Mouse (Mus musculus): ENCODE measurements around the gene Cldn17.

Cldn17 gene

DNA sequence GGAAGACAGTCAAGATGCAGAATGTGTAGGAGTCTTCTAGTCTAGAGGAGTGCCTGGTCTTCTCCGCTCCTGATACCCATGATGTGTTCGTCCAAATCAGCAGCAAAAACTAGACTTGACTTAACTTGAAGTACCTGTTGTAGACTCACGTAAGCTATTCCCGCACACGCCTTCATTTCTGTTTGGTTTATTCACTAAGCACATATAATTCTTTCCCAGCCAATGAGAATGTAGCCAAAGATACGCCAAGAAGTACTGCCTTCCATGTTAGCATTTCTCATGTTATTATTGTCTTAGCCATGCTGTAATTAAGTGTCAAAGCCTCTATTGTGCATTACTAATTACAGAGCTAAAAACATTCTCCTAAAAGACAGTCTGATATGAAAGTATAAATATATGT is at the start of gene Cldn17:
Gene Cldn17, minus strand, starts transcription at position 101 of the 400 bp plus-strand sequence.
- DNase-seq (ENCODE audit: low spot score in 2 of 2) = no peak

DNA sequence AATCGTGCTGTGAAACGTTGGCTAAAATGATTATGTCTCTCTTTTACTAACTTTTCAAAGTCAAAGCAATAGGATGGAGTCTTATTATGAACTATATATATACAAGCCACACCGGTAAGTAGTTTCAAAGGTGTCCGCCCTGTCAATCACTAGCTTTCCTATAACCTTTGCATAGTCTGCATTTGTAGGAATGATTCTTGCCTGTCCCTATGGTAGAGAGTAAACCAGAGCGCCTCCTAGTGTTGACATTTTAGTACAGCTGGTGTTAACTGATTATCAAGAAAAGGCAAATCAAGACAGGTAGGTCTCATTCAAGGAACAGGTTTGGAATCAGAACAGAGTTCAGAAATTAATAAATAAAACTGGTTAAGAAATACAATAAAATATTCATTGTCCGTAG is 35.7 kb upstream of the Cldn17 start:
- no peak for DNase-seq (ENCODE audit: low spot score in 2 of 2)

DNA sequence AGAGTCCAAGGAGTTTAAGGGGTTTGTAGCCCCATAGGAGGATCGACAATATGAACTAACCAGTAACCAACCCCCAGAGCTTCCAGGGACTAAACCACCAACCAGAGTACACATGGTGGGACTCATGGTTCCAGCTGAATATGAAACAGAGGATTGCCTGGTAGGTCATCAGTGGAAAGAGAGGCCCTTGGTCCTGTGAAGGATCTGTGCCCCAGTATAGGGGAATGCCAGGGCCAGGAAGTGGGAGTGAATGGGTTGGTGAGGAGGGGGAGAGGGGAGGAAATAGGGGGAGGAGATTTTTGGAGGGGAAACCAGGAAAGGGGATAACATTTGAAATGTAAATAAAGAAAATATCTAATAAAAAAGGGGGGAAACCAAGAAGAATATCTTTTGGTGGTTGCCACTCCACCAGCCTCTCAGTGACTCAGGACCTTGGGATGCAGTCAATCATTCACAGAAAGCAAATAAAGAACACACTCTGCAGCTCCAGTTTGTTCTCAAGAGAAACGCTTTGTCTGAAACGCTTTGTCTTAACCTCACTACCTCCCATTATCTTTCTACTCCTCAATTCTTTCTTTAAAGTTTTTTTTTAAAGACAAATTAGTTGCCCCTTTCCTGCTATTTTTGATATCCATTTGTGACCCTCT is 33.2 kb upstream of the Cldn17 start:
- DNase-seq (ENCODE audit: low spot score in 2 of 2) = no peak

DNA sequence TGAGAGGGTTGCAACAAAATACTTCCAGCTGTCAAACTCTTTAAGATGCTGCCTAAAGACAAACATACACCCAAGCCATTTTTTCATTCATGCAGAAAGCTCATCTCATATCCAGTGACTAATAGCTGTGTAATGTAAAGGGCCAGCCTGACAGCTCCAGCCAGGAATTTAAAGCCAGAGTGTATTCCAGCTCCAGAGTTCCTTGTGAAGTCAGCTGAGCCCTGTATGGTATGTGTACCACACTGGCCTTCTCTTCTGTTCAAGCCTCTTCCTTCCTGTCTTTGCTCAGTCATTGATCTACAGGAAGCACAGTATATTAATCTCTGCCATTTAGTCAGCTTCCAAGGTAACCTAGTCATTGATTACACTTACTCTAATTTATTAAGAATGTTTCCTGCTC is 4.6 kb upstream of the Cldn17 start:
- DNase-seq (ENCODE audit: low spot score in 2 of 2) = no peak

DNA sequence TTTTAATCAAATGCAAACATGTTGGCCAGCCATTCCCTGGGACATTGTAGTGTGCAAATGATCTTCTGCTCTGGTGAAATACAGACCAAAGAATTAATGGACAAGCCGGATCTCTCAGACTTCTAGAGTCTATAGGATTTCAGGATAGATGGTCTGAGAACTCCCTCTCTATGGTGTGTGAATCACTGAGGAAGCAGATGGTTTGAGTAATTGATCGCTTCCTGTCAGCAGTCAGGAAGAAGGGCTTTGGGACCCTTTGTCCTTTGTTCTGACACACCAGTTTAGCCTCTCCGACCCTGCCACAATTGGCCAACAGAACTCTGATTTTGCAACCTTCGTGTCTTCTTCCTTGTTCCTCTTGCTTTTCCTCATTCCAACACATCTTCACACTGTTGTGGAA is 1.4 kb upstream of the Cldn17 start:
- no peak for DNase-seq (ENCODE audit: low spot score in 2 of 2)

DNA sequence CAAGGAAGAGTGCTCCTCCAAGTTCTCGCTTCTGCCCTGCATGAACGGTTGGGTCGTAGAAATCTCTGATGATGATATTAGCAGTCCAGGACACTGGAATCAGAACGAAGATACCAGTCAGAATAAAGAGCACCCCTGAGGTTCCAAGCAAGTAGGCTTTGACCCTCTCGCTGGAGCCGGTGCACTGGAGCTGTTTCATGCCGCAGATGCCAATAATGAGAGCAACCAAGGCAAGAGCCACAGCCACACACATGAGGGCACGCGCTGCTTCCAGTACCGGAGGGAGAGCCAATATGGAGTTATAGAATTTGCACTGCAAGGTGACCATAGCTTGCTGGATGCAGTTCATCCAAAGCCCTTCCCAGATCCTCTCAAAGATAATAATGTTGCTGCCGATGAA is 440 bp downstream of the Cldn17 start:
- DNase-seq (ENCODE audit: low spot score in 2 of 2) = no peak

DNA sequence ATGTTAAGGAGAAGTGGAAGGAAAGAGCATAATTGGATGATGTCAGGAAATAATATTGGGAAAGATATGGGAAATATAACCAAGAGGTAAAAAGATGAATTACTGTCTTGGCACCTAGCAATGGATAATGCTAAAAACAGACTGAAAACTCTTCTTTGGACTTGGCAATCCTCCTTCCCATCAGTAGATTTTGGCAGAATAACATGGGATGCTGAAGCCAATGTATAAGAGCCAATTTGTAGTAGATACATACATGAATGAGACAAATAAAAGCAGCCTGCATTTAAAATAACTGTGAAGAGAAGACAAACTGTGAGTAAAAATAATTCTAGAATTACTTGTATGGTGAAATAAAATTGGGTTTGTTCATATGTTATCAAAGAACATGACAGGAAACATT is 18.7 kb downstream of the Cldn17 start:
- no peak for DNase-seq (ENCODE audit: low spot score in 2 of 2)

DNA sequence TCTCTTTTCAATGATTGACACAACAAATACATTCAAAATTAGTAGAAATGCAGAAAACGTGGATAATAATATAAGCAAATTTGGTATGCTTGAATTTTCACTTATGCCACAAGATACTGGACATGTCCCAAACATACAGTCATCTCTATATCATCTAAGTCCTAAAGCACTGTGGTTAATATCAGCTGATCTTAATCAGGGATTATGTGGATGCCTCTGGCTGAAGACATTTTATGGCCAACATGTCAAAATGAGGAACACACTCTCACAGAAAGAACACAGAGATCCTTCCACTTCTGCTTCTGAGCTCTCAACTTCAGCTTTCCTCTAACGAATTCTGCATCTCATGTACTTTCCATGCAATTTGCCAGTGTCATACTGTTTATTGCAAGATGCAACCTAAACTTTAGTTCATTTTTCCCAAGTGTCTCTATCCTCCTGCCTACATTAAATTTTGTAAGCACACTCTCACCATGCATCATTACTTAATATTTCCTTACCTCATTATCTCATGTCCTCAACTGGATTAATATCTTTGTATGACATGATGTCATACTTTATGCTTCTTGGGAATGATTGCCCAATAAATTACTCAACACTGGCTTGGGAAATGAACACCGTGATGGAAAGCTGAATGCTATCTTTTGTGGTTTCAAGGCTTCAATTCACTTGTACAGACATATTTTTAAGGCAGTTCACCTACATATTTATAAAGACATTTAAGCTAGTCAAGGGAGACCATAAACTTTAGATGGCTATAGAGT is 26.6 kb downstream of the Cldn17 start:
- DNase-seq (ENCODE audit: low spot score in 2 of 2) = no peak

DNA sequence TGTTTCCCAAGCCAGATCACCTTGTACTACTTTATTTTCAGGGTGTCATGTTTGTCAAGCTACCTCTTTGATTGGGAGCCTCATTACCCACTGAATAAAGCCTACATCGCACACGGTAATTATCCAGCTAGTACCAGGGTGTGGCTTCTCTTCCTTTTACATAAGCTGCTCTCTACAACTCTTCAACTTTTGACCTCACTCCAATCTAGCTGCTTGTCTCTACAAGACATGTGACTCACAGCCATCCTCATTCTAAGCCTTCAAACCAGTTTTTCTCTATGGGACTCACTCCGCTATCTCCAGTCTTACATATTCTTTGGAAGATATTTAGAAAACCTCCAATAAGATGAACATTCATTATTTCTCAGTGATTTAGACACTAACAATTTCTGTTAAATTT is 43.5 kb downstream of the Cldn17 start:
- no peak for DNase-seq (ENCODE audit: low spot score in 2 of 2)

Measured in frontal cortex, postnatal 10 days (tissue).